Mouse (Mus musculus): Measurements from ENCODE around the gene Ptbp2. TPM values are rescaled to one million over a fixed set of nuclear protein-coding genes. Genes with fewer than 3 reads are reported as not detected.
A peak's percentile ranks its signal among the peaks of the same experiment; 100 is the strongest.

Gene Ptbp2
- 285 and 294 TPM in 2 replicates for polyA plus RNA-seq (2015; fragmentation: Nextera tagmentation; extraction: Ambion mirVana)

DNA sequence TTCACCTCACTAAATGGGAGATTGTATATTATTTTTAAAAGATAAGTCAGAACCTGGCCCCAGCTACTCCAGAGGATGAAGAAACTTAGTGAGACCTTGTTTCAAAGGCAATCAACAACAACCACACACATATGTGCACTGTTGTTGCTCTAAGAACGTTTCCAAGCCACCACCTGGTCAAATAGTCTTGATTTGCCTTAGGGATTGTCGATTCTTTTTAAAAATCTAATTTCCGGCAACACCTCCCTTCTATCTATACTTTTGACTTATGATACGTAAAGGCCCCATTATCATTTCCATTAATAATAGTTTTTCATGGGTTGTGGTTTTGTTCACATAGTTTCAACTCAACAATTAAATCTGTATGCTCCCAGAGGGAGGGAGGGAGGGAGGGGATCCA is at the start of gene Ptbp2:
Ptbp2 (minus strand) TSS at position 101 of the 400 bp plus-strand sequence.
- Histone ChIP-seq H3K27ac (peak within 1 kb of the TSS; percentile 100), H3K9me3 (no peaks in the 10 kb centered on the region), H3K4me3 (peak within 1 kb of the TSS; percentile 93), H3K9ac (peak within 1 kb of the TSS; percentile 100), H3K4me1 (replicated peaks) (peaks cover 9% of the 10 kb centered on the region), H3K4me2 (peak within 1 kb of the TSS; percentile 72), H3K27me3 (no peaks in the 10 kb centered on the region), H3K36me3 (no peaks in the 10 kb centered on the region)
- ATAC-seq (ENCODE audit: low FRiP score), result no peak
- whole genome bisulfite sequencing, result 85% methylated on average over 4 of the region's 4 CpGs

DNA sequence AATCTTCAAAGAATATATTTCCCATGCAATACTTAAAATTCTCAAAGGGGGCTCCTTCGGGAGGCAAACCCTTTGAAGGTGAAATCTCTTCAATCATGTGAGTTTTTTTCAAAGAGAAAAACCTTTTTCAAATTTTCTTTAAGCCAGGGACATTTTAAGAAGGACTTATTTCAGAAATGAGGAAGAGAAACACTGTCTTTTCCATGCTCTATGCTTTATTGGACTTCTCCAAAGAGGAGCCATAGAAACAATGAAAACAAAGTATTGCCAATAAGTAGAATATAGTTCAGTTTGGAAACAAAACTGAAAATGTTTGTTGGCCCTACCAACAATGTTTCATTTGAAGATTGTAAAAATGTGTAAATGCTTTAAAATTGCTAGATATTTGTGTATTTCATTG is 30.4 kb upstream of the Ptbp2 start:
- Histone ChIP-seq H3K4me3 (no peak overlapping the region), H3K9ac (no peak overlapping the region), H3K27me3 (no peaks in the 10 kb centered on the region), H3K27ac (no peak overlapping the region), H3K9me3 (no peaks in the 10 kb centered on the region), H3K36me3 (no peaks in the 10 kb centered on the region), H3K4me2 (no peak overlapping the region), H3K4me1 (replicated peaks) (no peaks in the 10 kb centered on the region)
- WGBS, result 69% methylated on average over 1 of the region's 1 CpGs
- ATAC-seq (ENCODE audit: low FRiP score), result no peak

DNA sequence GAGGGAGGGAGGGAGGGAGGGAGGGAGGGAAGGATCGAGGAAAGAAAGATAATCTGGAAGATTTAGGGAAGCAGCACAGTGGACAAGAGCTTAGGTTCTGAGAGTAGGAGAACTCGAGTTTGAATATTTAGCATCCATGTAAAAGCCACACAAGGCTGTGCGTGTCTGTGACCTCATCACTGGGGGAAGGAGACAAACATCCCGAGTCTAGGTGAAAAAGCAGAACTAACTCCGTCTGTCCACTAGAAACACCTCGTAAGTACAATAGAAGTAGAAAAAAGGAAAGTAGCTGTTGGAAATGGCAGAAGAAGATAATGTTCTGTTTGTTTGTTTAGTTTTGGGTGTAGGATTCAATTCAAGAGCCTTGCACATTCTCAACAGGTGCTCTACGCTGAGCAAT is 21.9 kb upstream of the Ptbp2 start:
- Histone ChIP-seq H3K4me3 (no peak overlapping the region), H3K36me3 (no peaks in the 10 kb centered on the region), H3K9me3 (no peaks in the 10 kb centered on the region), H3K27me3 (no peaks in the 10 kb centered on the region), H3K4me1 (replicated peaks) (no peaks in the 10 kb centered on the region), H3K4me2 (no peak overlapping the region), H3K27ac (no peak overlapping the region), H3K9ac (no peak overlapping the region)
- 83% methylated on average over 7 of the region's 7 CpGs for WGBS
- ATAC-seq (ENCODE audit: low FRiP score), result no peak

DNA sequence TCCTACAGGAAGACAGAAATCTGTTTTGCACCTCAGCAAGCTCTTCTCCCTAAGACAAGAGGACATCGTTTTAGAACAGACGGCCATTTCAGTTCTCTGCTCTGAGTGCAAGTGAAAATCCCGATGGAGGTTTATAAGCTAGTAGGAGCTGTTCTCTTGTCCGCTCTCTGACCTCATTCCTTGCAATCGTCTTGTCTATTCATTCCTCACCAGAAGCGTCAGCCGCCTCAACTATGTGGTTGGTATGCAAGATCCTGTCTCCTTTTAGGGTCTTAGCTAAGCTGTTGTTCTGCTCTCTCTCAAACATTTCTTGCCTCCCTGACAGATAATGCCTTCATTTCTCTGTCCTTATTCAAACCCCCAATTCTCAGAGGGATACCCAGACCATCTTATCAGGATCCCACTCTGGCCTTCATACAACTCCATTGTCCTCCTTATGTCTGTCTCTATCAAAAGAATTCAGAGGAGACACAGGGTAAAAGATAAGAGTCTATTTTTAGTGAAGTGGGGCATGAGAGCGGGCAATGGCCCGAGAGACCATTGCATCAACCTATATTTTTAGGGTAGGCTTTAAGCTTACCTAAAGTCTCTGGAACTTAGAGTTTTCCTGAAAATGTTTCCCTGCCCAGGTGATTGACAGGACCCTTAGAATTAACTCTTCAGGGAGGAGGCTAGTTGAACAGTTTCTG is 10.6 kb upstream of the Ptbp2 start:
- H3K4me1 ChIP-seq (replicated peaks), result no peaks in the 10 kb centered on the region
- no peak overlapping the region for H3K4me3 ChIP-seq
- no peak overlapping the region for H3K9ac ChIP-seq
- no peak for ATAC-seq (ENCODE audit: low FRiP score)
- H3K4me2 ChIP-seq, result no peak overlapping the region
- no peaks in the 10 kb centered on the region for H3K36me3 ChIP-seq
- H3K27me3 ChIP-seq, result no peaks in the 10 kb centered on the region
- WGBS, result 84% methylated on average over 9 of the region's 9 CpGs
- H3K9me3 ChIP-seq, result peaks cover 3% of the 10 kb centered on the region; the same call in 1 of the 2 replicates
- H3K27ac ChIP-seq, result no peak overlapping the region

DNA sequence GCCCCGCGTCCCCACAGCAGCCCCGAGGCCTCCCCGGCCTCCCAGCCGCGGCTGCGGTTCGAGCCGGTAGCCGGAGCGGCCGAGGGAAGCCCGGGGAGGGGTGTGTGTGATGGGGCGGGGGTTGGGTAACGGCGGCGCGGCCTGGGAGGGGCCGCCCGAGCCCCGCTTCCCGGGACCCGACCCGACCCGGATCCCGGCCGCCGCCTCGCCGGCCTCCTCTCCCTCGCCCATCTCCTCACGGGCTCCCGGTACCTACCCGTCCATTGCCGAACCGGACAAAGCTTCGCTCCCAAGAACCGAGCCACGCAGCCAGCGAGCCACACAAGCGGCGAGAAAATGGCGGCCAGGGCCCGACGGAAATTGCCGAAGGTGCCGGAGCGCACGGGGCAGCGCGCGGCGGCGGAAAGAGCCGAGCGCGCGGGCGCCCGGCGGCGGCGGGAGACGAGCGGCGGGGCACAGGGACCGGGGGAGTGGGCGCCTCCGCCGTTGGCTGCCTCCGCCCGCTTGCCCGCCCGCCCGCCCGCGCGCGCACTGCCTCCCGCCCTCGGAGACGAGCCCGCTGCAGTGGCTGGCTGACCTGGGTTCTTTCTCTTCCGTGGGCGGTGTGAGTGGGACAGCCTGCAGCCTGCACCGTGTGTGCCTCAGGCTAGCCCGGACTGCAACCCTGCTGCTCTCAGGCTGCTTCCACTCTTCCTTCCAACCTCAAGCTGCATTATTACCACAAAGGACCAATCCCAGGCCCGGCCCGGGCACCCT is 1.1 kb downstream of the Ptbp2 start:
- peak overlapping the region; percentile 100 for H3K9ac ChIP-seq
- no peaks in the 10 kb centered on the region for H3K9me3 ChIP-seq
- H3K27ac ChIP-seq, result peak overlapping the region; percentile 100
- WGBS, result 2% methylated on average over 55 of the region's 89 CpGs
- H3K36me3 ChIP-seq, result 0 out of 2 replicates have a peak, but pooled peaks cover 2% of the 10 kb centered on the region
- peak; percentile 94 for ATAC-seq (ENCODE audit: low FRiP score)
- H3K4me1 ChIP-seq (replicated peaks), result peaks cover 22% of the 10 kb centered on the region
- H3K4me2 ChIP-seq, result peak overlapping the region; percentile 72
- no peaks in the 10 kb centered on the region for H3K27me3 ChIP-seq
- peak overlapping the region; percentile 93 for H3K4me3 ChIP-seq

DNA sequence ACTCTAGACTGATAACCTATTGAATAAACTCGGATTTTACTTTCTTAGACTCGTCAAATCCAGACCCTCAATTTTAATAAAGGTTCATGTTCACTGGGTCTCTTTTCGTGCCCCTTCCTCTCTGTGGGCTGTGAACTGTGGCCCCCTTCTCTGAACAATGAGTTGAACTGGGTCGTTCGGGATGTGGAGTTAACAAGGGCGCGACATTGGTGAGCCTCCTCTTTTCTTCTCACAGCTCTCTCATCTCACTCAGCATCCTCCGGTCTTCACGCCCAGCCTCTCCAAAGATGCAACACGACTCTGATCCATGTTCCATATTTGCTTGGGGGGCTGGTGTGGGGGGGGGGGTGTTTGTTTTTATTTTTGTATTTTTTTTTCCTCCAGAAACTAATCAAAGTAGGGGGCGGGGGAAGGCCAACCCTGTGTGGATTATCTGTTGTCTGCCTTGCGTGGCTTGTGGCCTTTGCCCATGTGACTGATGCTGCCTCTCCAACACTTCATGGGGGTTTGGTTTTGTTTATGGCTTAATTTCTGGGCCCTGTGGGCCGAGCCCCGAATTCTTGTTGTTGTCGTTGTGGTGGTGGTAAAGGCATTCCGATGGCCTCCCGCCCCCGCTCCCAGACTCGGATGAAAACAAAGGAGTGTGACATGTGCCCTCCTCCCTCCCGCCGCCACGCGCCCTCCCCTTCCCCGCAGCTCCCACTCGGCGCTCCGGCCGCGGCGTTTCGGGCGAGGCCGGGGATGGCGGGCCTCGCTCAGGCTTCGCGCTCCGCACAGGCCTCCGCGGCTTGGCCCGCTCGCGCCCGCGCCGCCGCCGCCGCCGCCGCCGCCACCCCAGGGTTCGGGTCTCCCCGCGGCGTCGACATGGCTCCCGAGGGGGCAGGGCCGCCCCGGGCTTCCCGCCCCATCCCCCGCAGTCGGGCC is 2.0 kb downstream of the Ptbp2 start:
- peak overlapping the region; percentile 93 for H3K4me3 ChIP-seq
- under 1% methylated on average over 51 of the region's 63 CpGs for WGBS
- no peaks in the 10 kb centered on the region for H3K27me3 ChIP-seq
- H3K27ac ChIP-seq, result peak overlapping the region; percentile 100
- H3K4me1 ChIP-seq (replicated peaks), result peaks cover 24% of the 10 kb centered on the region
- 0 out of 2 replicates have a peak, but pooled peaks cover 2% of the 10 kb centered on the region for H3K36me3 ChIP-seq
- peak; percentile 68 for ATAC-seq (ENCODE audit: low FRiP score)
- H3K9me3 ChIP-seq, result no peaks in the 10 kb centered on the region
- peak overlapping the region; percentile 72 for H3K4me2 ChIP-seq
- H3K9ac ChIP-seq, result peak overlapping the region; percentile 100

DNA sequence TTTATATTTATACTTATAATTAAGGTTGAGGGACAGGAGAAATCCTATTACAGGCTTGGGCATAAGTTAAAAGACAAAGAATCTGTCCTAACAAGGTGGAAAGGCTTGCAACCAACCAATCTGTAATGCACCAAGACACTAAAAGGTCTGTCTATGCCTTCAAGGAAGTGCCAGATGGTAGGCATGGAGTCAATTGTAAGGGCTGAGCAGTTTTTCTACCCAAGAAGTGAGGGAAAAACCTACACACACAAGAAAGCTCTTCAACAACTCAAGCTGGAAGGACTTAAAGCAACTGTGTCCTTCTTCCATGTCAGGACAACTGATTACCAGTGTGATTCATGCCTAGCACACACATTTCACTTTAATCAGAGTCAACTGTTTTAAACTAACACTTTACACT is 3.4 kb downstream of the Ptbp2 start:
- no peak overlapping the region for H3K27ac ChIP-seq
- no peak for ATAC-seq (ENCODE audit: low FRiP score)
- no peaks in the 10 kb centered on the region for H3K9me3 ChIP-seq

DNA sequence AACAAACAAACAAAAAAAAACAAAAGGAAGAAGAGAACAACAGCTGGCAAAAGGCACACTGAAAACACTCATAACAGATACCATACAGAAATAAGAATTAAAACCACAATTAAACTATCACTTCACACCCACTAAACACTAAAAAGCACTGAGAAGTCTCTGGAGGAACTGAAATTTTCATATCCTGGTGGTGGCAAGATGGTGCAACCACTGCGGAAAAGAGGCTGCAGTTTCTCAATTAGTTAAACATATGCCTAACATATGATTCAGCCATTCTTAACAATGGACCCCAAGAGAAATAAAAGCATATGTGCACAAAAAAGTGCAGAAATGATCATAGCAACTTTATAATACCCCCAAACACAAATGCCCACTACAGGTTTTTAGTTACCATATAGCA is 5.0 kb downstream of the Ptbp2 start:
- H3K27me3 ChIP-seq, result no peaks in the 10 kb centered on the region
- no peak overlapping the region for H3K9ac ChIP-seq
- peak overlapping the region; percentile 31 for H3K4me2 ChIP-seq
- H3K27ac ChIP-seq, result no peak overlapping the region
- 0 out of 2 replicates have a peak, but pooled peaks cover 2% of the 10 kb centered on the region for H3K36me3 ChIP-seq
- H3K4me3 ChIP-seq, result no peak overlapping the region
- no peak for ATAC-seq (ENCODE audit: low FRiP score)
- H3K4me1 ChIP-seq (replicated peaks), result peaks cover 29% of the 10 kb centered on the region
- no peaks in the 10 kb centered on the region for H3K9me3 ChIP-seq
- 89% methylated on average over 1 of the region's 1 CpGs for WGBS

More for the DNA sequence above, 3.4 kb downstream of the Ptbp2 start:
- Histone ChIP-seq H3K4me1 (replicated peaks) (peaks cover 27% of the 10 kb centered on the region), H3K36me3 (0 out of 2 replicates have a peak, but pooled peaks cover 2% of the 10 kb centered on the region), H3K4me3 (peak overlapping the region; percentile 93), H3K9ac (peak overlapping the region; percentile 60; the same call in 1 of the 2 replicates), H3K27me3 (no peaks in the 10 kb centered on the region), H3K4me2 (peak overlapping the region; percentile 72)

DNA sequence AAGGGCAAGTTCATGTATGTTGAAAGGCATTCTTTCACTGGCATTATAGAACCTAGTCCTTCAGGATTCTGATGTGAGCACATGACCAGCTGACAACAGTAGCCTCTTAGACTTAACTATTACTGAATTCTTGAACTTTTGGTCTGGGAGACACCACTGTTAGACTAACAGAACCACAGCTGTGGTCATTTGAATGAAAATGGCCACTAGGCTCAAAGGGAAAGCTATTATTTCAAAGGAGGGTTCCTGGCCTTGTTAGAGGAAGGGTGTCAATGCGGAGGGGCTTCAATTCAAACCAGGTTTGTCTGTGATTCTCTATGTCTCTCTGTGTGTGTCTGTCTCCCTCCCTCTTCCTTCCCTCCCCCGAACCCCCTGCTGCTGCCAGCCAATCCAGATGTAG is 5.8 kb downstream of the Ptbp2 start:
- Histone ChIP-seq H3K27me3 (no peaks in the 10 kb centered on the region), H3K36me3 (0 out of 2 replicates have a peak, but pooled peaks cover 2% of the 10 kb centered on the region), H3K27ac (no peak overlapping the region), H3K4me2 (peak overlapping the region; percentile 31), H3K4me1 (replicated peaks) (peaks cover 29% of the 10 kb centered on the region), H3K9me3 (no peaks in the 10 kb centered on the region), H3K4me3 (no peak overlapping the region), H3K9ac (no peak overlapping the region)
- 29% methylated on average over 2 of the region's 2 CpGs for WGBS
- ATAC-seq (ENCODE audit: low FRiP score), result no peak

DNA sequence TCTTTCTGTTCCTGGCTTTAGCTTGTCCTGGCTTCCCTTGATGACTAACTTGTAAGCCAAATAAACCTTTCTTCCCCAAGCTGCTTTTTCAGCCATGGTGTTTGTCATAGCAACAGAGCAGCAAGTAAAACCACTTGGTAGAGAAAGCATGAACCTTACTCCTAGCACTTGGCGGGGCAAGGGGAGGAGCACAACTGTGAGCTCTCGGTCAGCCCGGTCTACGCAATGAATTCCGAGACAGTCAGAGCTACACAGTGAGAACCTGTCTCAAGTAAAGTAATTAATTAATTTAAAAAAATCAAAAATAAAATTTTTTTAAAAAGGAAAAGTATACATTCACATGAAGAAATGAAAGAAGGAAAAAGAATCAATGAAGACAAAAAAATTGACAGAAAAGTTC is 8.1 kb downstream of the Ptbp2 start:
- 83% methylated on average over 5 of the region's 5 CpGs for WGBS
- peaks cover 31% of the 10 kb centered on the region for H3K4me1 ChIP-seq (replicated peaks)

DNA sequence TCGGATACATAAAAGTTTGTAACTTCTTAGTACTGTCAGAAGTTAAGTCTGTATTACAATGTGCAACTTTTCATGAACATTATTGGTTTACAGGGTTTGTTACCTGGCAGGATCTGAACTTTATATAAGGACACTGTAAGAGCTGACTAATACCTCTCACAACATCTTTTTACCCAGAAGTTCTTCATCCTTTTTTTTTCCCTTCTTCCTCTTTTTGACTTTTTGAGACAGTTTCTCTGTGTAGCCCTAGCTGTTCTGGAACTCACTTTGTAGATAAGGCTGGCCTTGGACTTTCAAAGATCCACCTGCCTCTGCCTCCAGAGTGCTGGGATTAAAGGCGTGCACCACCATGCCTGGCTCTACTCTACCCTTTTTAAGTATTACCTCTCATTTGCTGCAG is 11.5 kb downstream of the Ptbp2 start:
- no peak overlapping the region for H3K27ac ChIP-seq
- H3K4me2 ChIP-seq, result no peak overlapping the region
- 0 out of 2 replicates have a peak, but pooled peaks cover 4% of the 10 kb centered on the region for H3K9me3 ChIP-seq
- H3K36me3 ChIP-seq, result peaks cover 7% of the 10 kb centered on the region
- ATAC-seq (ENCODE audit: low FRiP score), result no peak
- no peak overlapping the region for H3K4me3 ChIP-seq
- no peaks in the 10 kb centered on the region for H3K27me3 ChIP-seq
- H3K4me1 ChIP-seq (replicated peaks), result peaks cover 8% of the 10 kb centered on the region
- 92% methylated on average over 2 of the region's 2 CpGs for WGBS
- H3K9ac ChIP-seq, result no peak overlapping the region

More for the DNA sequence above, 8.1 kb downstream of the Ptbp2 start:
- Histone ChIP-seq H3K4me3 (no peak overlapping the region), H3K27ac (no peak overlapping the region), H3K9ac (no peak overlapping the region), H3K4me2 (no peak overlapping the region), H3K36me3 (0 out of 2 replicates have a peak, but pooled peaks cover 2% of the 10 kb centered on the region), H3K9me3 (no peaks in the 10 kb centered on the region), H3K27me3 (no peaks in the 10 kb centered on the region)
- no peak; the same call in 1 of the 2 replicates for ATAC-seq (ENCODE audit: low FRiP score)
